ENCODE assay signal across 15 mouse cellular contexts in the genomic region with DNA sequence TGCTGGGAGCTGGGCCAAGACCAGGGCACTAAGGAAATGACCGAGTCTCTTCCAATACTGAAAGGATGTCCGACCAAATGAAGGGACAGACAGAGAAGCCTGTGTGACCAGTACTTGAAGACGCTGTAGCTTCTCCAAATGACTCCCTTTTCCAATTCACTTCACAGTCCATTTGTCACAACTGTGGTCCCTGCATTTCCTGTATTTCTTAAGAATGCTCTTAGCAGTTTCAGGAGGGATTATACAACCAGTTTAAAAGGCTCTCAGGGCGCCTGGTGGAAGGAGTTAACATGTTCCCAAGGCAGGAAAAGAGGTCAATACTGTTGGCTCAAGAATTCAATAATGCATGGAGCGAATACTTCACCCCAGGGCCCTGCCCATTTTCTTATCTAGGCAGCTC. TPM values are rescaled to one million over a fixed set of nuclear protein-coding genes. Genes with fewer than 3 reads are reported as not detected.
DNase-seq lines count a peak whose midpoint lies in the region; ATAC-seq and TF ChIP-seq lines count a peak whose summit lies in the region.
"Had no signal": no experiment of that assay in that cellular context is flagged by ENCODE, and none has a peak within 500 bp of the region (broad histone marks: within the 10 kb centered on the region; RNA-seq: fewer than 3 reads in every experiment).

No protein-coding gene starts in this region.

- peaks cover 17% of the 10 kb centered on the region for H3K4me1 ChIP-seq in heart, embryonic 15.5 days (replicated peaks)
- peaks cover 24% of the 10 kb centered on the region for H3K4me1 ChIP-seq in lung, embryonic 14.5 days (ENCODE audit: insufficient read depth)
- peaks cover 25% of the 10 kb centered on the region for H3K4me1 ChIP-seq in limb, embryonic 15.5 days

- peaks cover 33% of the 10 kb centered on the region for H3K27me3 ChIP-seq in heart, embryonic 15.5 days
- H3K27me3 ChIP-seq in lung, embryonic 14.5 days (ENCODE audit: insufficient read depth, low read length): peaks cover under 1% of the 10 kb centered on the region; the same call in 1 of the 2 replicates
- peaks cover 14% of the 10 kb centered on the region for H3K27me3 ChIP-seq in limb, embryonic 15.5 days

- H3K4me3 ChIP-seq in heart, embryonic 15.5 days: no peak overlapping the region
- H3K4me3 ChIP-seq in lung, embryonic 14.5 days (ENCODE audit: low read depth, low read length): 0 out of 2 replicates have a peak overlapping the region, but pooled peaks have one; percentile 1
- no peak overlapping the region for H3K4me3 ChIP-seq in limb, embryonic 15.5 days
- H3K4me3 ChIP-seq: forebrain, embryonic 12.5 days; heart, adult 2 months; hindbrain, embryonic 10.5 days had no signal

- no peak for ATAC-seq in heart, embryonic 15.5 days (replicated peaks; ENCODE audit: insufficient number of reproducible peaks, insufficient read depth, low FRiP score, low read depth)
- no peak for ATAC-seq in lung, embryonic 14.5 days (ENCODE audit: insufficient read depth)
- ATAC-seq in limb, embryonic 15.5 days (ENCODE audit: insufficient number of reproducible peaks, low FRiP score, low TSS enrichment, low read depth): no peak

- no peaks in the 10 kb centered on the region for H3K9me3 ChIP-seq in heart, embryonic 15.5 days (replicated peaks)
- H3K9me3 ChIP-seq in lung, embryonic 14.5 days (ENCODE audit: low read depth, low read length): no peaks in the 10 kb centered on the region
- no peaks in the 10 kb centered on the region for H3K9me3 ChIP-seq in limb, embryonic 15.5 days
- H3K9me3 ChIP-seq: forebrain, embryonic 12.5 days; hindbrain, embryonic 10.5 days had no signal

- H3K4me2 ChIP-seq in heart, embryonic 15.5 days: 0 out of 2 replicates have a peak overlapping the region, but pooled peaks have one; percentile 0
- peak overlapping the region; percentile 41 for H3K4me2 ChIP-seq in lung, embryonic 14.5 days
- no peak overlapping the region for H3K4me2 ChIP-seq in limb, embryonic 15.5 days
- H3K4me2 ChIP-seq: forebrain, embryonic 12.5 days had no signal

- H3K27ac ChIP-seq in heart, embryonic 15.5 days: no peak overlapping the region
- peak overlapping the region; percentile 66; the same call in 1 of the 2 replicates for H3K27ac ChIP-seq in lung, embryonic 14.5 days (ENCODE audit: low read depth)
- 0 out of 2 replicates have a peak overlapping the region, but pooled peaks have one; percentile 11 for H3K27ac ChIP-seq in limb, embryonic 15.5 days
- H3K27ac ChIP-seq: forebrain, embryonic 12.5 days; heart, adult 2 months; hindbrain, embryonic 10.5 days had no signal

- WGBS in heart, embryonic 15.5 days: 52% methylated on average over 5 of the region's 5 CpGs
- WGBS in lung, embryonic 14.5 days: 14% methylated on average over 5 of the region's 5 CpGs
- WGBS in limb, embryonic 15.5 days: 44% methylated on average over 5 of the region's 5 CpGs

- no peak for DNase-seq in heart, postnatal 14 days
- DNase-seq in lung, embryonic 14.5 days: peak; percentile 53
- DNase-seq in lung, postnatal 10 days: no peak
- DNase-seq in retina, postnatal 1 day: peak; percentile 38
- no peak for DNase-seq in cerebellum, adult 8-10 months
- DNase-seq in adrenal gland, postnatal 25 days: no peak
- DNase-seq: adrenal gland, postnatal 14 days; cerebellum, postnatal 25 days; heart, adult 2 months; layer of hippocampus, adult 9-11 months; thymus, adult 2 months had no signal

- TF ChIP-seq CTCF in lung, embryonic 14.5 days (IDR thresholded peaks at IDR 0.05; ENCODE audit: low read depth): no peak

- no peak overlapping the region for H3K9ac ChIP-seq in heart, embryonic 15.5 days
- H3K9ac ChIP-seq in lung, embryonic 14.5 days: peak overlapping the region; percentile 35
- no peak overlapping the region for H3K9ac ChIP-seq in limb, embryonic 15.5 days
- H3K9ac ChIP-seq: forebrain, embryonic 12.5 days had no signal

- no peaks in the 10 kb centered on the region for H3K36me3 ChIP-seq in heart, embryonic 15.5 days
- no peaks in the 10 kb centered on the region for H3K36me3 ChIP-seq in lung, embryonic 14.5 days (ENCODE audit: insufficient read depth)
- H3K36me3 ChIP-seq in limb, embryonic 15.5 days: no peaks in the 10 kb centered on the region
- H3K36me3 ChIP-seq: forebrain, embryonic 12.5 days; hindbrain, embryonic 10.5 days had no signal

- intact Hi-C loops in heart, postnatal 14 days (cut with DNase I): no loop called here

RNA-seq across cellular contexts. Expression of gene Fhdc1, which starts 7.3 kb away (rescaled TPM):
- 1.2 and 2.3 TPM in 2 replicates for polyA plus RNA-seq in heart, embryonic 15.5 days (2015; fragmentation: Nextera tagmentation; extraction: Ambion mirVana)
- total RNA-seq in heart, postnatal 14 days (2021): 1 to 10 TPM in 1 of 2 experiments, under 1 TPM in 1; 0.66 to 1.7 TPM
- 15.6 and 16.6 TPM in 2 replicates for polyA plus RNA-seq in lung, embryonic 14.5 days (2014; fragmentation: Nextera tagmentation; extraction: Ambion mirVana)
- polyA plus RNA-seq in limb, embryonic 15.5 days (2015; fragmentation: Nextera tagmentation; extraction: Ambion mirVana): 10.7 and 11.5 TPM in 2 replicates
- 13.2 and 17.5 TPM in 2 replicates for total RNA-seq in adrenal gland, postnatal 25 days (2021)

Comparison
In these comparisons a context has a peak if more than half of its experiments do, and no peak if none do; other contexts are left out.
1. DNase-seq: peak in lung, embryonic 14.5 days (single experiment) and retina, postnatal 1 day (single experiment); none in heart, postnatal 14 days (0 of 2), lung, postnatal 10 days (single experiment), cerebellum, adult 8-10 months (single experiment) and adrenal gland, postnatal 25 days (single experiment).